ENCODE assay signal across 8 mouse cellular contexts in genomic region chr10:29148076-29148475, GRCm38 (mm10). TPM values are rescaled to one million over a fixed set of nuclear protein-coding genes. Genes with fewer than 3 reads are reported as not detected.
DNase-seq lines count a peak whose midpoint lies in the region; ATAC-seq and TF ChIP-seq lines count a peak whose summit lies in the region.

No protein-coding gene starts in this region.

- H3K9me3 ChIP-seq in G1E (replicated peaks), result no peaks in the 10 kb centered on the region
- no peaks in the 10 kb centered on the region for H3K9me3 ChIP-seq in embryonic facial prominence, embryonic 14.5 days (ENCODE audit: control insufficient read depth, low read length)
- no peaks in the 10 kb centered on the region for H3K9me3 ChIP-seq in midbrain, embryonic 14.5 days (ENCODE audit: control insufficient read depth, low read length)

- H3K27ac ChIP-seq in embryonic facial prominence, embryonic 14.5 days (replicated peaks; ENCODE audit: low read depth, low read length), result no peak overlapping the region
- peak overlapping the region; percentile 96 for H3K27ac ChIP-seq in midbrain, embryonic 14.5 days (replicated peaks; ENCODE audit: low read depth, low read length)

- peak overlapping the region; percentile 74; the same call in 1 of the 2 replicates for H3K4me3 ChIP-seq in G1E (ENCODE audit: low read depth, low read length)
- H3K4me3 ChIP-seq in embryonic facial prominence, embryonic 14.5 days (ENCODE audit: low read depth, low read length), result peak overlapping the region; percentile 57
- peak overlapping the region; percentile 86 for H3K4me3 ChIP-seq in midbrain, embryonic 14.5 days (replicated peaks; ENCODE audit: low read depth, low read length)

- WGBS in embryonic facial prominence, embryonic 14.5 days, result 6% methylated on average over 21 of the region's 21 CpGs
- WGBS in midbrain, embryonic 14.5 days, result under 1% methylated on average over 21 of the region's 21 CpGs

- H3K27me3 ChIP-seq in G1E (ENCODE audit: insufficient read depth, low read length), result peaks cover 8% of the 10 kb centered on the region; the same call in 1 of the 2 replicates
- H3K27me3 ChIP-seq in embryonic facial prominence, embryonic 14.5 days (replicated peaks; ENCODE audit: control insufficient read depth, insufficient read depth, low read length), result peaks cover 57% of the 10 kb centered on the region
- no peaks in the 10 kb centered on the region for H3K27me3 ChIP-seq in midbrain, embryonic 14.5 days (ENCODE audit: control insufficient read depth, insufficient read depth, low read length)

- peak; percentile 12 for DNase-seq in CD4-positive helper T cell, adult 2 months (ENCODE audit: low read depth, low spot score)
- no peak for DNase-seq in G1E (ENCODE audit: low spot score)
- DNase-seq in embryonic facial prominence, embryonic 14.5 days (ENCODE audit: low spot score), result peak; percentile 12
- DNase-seq in layer of hippocampus, adult 18-20 months (ENCODE audit: low spot score in 2 of 2), result peak; percentile 79 to 89
- DNase-seq in midbrain, embryonic 14.5 days, result peak; percentile 74
- DNase-seq in spleen, postnatal 4 days (ENCODE audit: low spot score in 2 of 2), result no peak
- no peak for DNase-seq in spleen, adult 18-20 months
- no peak for DNase-seq in thymus, postnatal 36 days

- H3K4me2 ChIP-seq in embryonic facial prominence, embryonic 14.5 days (ENCODE audit: low read depth, low read length), result peak overlapping the region; percentile 93
- peak overlapping the region; percentile 82 for H3K4me2 ChIP-seq in midbrain, embryonic 14.5 days (ENCODE audit: low read length)

- H3K36me3 ChIP-seq in G1E (replicated peaks), result peaks cover 4% of the 10 kb centered on the region
- H3K36me3 ChIP-seq in embryonic facial prominence, embryonic 14.5 days (ENCODE audit: control insufficient read depth, insufficient read depth, low read length), result no peaks in the 10 kb centered on the region
- peaks cover 28% of the 10 kb centered on the region for H3K36me3 ChIP-seq in midbrain, embryonic 14.5 days (ENCODE audit: control insufficient read depth, insufficient read depth, low read length)

- no peak for TF ChIP-seq CTCF in G1E (IDR thresholded peaks at IDR 0.05; ENCODE audit: low read depth, low read length)

- H3K4me1 ChIP-seq in G1E (ENCODE audit: insufficient read depth, low read depth, low read length), result peaks cover 27% of the 10 kb centered on the region
- H3K4me1 ChIP-seq in embryonic facial prominence, embryonic 14.5 days (ENCODE audit: control insufficient read depth, insufficient read depth, low read length), result peaks cover 7% of the 10 kb centered on the region; the same call in 1 of the 2 replicates
- H3K4me1 ChIP-seq in midbrain, embryonic 14.5 days (ENCODE audit: control insufficient read depth, insufficient read depth, low read length), result peaks cover 25% of the 10 kb centered on the region

- no peak overlapping the region for H3K9ac ChIP-seq in embryonic facial prominence, embryonic 14.5 days (ENCODE audit: low read depth, low read length)
- H3K9ac ChIP-seq in midbrain, embryonic 14.5 days (replicated peaks; ENCODE audit: low read length), result peak overlapping the region; percentile 92

- no peak for ATAC-seq in G1E (ENCODE audit: extremely low read depth, insufficient number of reproducible peaks, low FRiP score, poor library complexity, severe bottlenecking)
- ATAC-seq in embryonic facial prominence, embryonic 14.5 days (ENCODE audit: low read depth), result no peak
- no peak for ATAC-seq in midbrain, embryonic 14.5 days (ENCODE audit: low FRiP score, low TSS enrichment)

RNA-seq across cellular contexts. Expression of gene Soga3, which starts 4.4 kb away (rescaled TPM):
- total RNA-seq in G1E (2014; fragmentation: Nextera tagmentation) (2.0 TPM in 2 replicates), G1E (2017) (1.3 and 2.2 TPM in 2 replicates)
- 11.7 and 17.6 TPM in 2 replicates for polyA plus RNA-seq in G1E (2012)
- 5.0 TPM in 2 replicates for polyA plus RNA-seq in embryonic facial prominence, embryonic 14.5 days (2014; fragmentation: Nextera tagmentation; extraction: Ambion mirVana)
- total RNA-seq in layer of hippocampus, adult 18-20 months (2021), result 100 to 1,000 TPM; 168 to 174 TPM
- 90.7 and 94.5 TPM in 2 replicates for polyA plus RNA-seq in midbrain, embryonic 14.5 days (2014; fragmentation: Nextera tagmentation; extraction: Ambion mirVana)

RNA-seq across cellular contexts. Expression of gene Gm49353, which starts 50.7 kb away (rescaled TPM):
- total RNA-seq in G1E (2014; fragmentation: Nextera tagmentation) (not detected in 2 replicates), G1E (2017) (not detected in 2 replicates)
- polyA plus RNA-seq in G1E (2012), result not detected in 2 replicates
- 0.51 and 1.1 TPM in 2 replicates for polyA plus RNA-seq in embryonic facial prominence, embryonic 14.5 days (2014; fragmentation: Nextera tagmentation; extraction: Ambion mirVana)
- 10 to 100 TPM; 23.2 to 27.7 TPM for total RNA-seq in layer of hippocampus, adult 18-20 months (2021)
- polyA plus RNA-seq in midbrain, embryonic 14.5 days (2014; fragmentation: Nextera tagmentation; extraction: Ambion mirVana), result 12.0 and 14.2 TPM in 2 replicates

Comparison
In these comparisons a context has a peak if more than half of its experiments do, and no peak if none do; other contexts are left out.
1. DNase-seq: peak in CD4-positive helper T cell, adult 2 months (single experiment), embryonic facial prominence, embryonic 14.5 days (single experiment), layer of hippocampus, adult 18-20 months (2 of 2) and midbrain, embryonic 14.5 days (single experiment); none in G1E (single experiment), spleen, postnatal 4 days (0 of 2), spleen, adult 18-20 months (0 of 2) and thymus, postnatal 36 days (0 of 2).
2. Peak in every context shown above with its lines, with median percentiles within 50 percentile points of each other: H3K4me3 ChIP-seq.